Mouse (Mus musculus): Measurements from ENCODE around the gene Ammecr1. TPM values are rescaled to one million over a fixed set of nuclear protein-coding genes. Genes with fewer than 3 reads are reported as not detected.

The Ammecr1 gene
- polyA plus RNA-seq (2012; rRNA removed; ENCODE audit: low replicate concordance), result 0.85 and 2.2 TPM in 2 replicates

DNA sequence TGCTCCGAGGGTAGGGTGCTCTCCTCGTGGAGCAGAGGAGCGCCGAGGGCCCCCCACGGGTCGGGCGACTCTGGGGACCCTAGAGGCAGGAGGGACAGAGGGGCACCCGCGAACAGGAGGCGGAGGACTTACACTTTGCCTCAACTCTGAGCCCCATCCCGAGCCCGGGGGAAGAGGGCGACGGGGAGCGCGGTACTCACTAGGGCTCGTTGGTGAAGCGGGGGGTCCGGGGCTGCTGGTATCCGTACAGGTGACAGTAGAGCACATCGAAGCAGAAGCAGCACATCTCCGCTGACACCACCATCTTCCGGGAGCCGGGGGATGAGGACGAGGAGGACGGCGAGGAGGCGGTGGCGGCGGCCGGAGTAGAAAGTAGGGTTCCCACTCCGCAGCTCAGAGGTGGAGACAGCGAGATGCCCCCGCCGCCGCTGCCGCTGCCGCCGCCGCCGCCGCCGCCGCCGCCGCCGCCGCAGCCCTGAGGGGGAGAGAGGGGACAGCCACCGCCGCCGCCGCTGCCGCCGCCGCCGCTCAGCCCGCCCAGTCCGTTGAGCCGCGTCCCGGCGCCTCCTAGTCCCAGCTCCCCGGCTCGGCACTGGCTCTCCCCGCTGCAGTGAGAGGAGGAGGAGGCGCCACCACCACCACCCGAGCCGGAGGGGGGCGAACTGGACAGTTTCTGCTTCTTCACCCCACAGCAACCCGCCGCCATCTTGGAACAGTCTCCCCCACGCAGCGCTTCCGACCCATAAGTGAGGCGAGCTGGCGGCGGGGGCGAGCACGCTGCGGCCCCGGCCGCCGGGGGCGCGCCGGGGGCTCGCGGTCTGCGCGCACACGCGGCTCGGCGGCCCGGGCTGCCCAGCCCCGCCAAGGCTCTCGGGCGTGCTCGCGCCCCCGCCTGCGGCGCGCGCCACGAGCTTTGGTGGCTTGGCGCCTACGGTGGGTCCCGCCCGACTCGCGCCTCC is at the start of gene Ammecr1:
Gene Ammecr1 (minus strand): TSS at position 721 of the 959 bp plus-strand sequence.

Other genes starting within 250 kb of the Ammecr1 start
- gene Rtl9, start 132.9 kb upstream of the Ammecr1 start, polyA plus RNA-seq (2012; rRNA removed; ENCODE audit: low replicate concordance), result 0.34 and 0.69 TPM in 2 replicates